Mouse (Mus musculus) spleen, adult 2 months (tissue): ENCODE data around the gene Tmbim7.

Experiments
- CTCF ChIP-seq: fragments of 200-500 bp; IDR thresholded peaks from 2 replicates; pipeline ENCODE4 v1.5.1; 2011; ENCODE audit warnings: mild to moderate bottlenecking, inconsistent platforms; ENCODE audit not compliant: insufficient read depth, insufficient read length, insufficient replicate concordance; ENCODE audit errors: extremely low read depth
- POLR2A ChIP-seq: fragments of 200-500 bp; IDR thresholded peaks from 2 replicates; pipeline ENCODE4 v1.6.1; 2011; ENCODE audit warnings: low read depth, low read length, inconsistent platforms

DNA sequence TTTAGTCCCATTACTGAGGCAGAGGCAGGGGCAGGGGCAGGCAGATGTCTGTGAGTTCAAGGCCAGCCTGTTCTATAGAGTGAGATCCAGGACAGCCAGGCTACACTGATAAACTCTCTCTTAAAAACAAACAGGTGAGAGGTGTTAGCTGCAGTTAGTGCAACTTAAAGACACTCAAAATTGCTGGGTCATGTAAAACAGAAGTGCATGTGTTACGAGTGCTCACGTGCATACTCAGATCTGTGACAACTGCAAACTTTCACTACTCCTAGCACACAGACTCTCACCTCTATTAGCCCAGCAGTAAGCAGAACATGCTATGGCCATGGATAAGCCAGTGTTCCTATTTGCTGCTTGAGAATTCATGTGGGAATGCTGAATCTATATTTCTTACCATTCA is 72.4 kb downstream of the Tmbim7 start:
- TF ChIP-seq CTCF (no peak), POLR2A (no peak)
